Mouse (Mus musculus) cerebellum, adult 2 months (tissue): ENCODE results near the gene Mkln1.

ENCODE experiments used
- CTCF ChIP-seq: fragments of 200-500 bp; IDR thresholded peaks from 2 replicates; pipeline ENCODE4 v1.5.1; 2011; ENCODE audit warnings: low read depth, mild to moderate bottlenecking, control low read depth, low read length, moderate library complexity, borderline replicate concordance; ENCODE audit not compliant: insufficient read depth
- POLR2A ChIP-seq: fragments of 200-500 bp; IDR thresholded peaks from 2 replicates; pipeline ENCODE4 v1.6.1; 2011; ENCODE audit warnings: low read length, control low read depth, borderline replicate concordance; ENCODE audit not compliant: insufficient read depth

- TF ChIP-seq CTCF, result no peak
- no peak for TF ChIP-seq POLR2A
Observed at GRCm38 (mm10) chr6:31456988-31457387, 58.5 kb downstream of the Mkln1 start.
